Mouse (Mus musculus) activated CD4-positive, CD25-positive, alpha-beta regulatory T cell, adult 4 months (primary cell): ENCODE results near the gene Gpt2. TPM values are rescaled to one million over a fixed set of nuclear protein-coding genes. Genes with fewer than 3 reads are reported as not detected.
A peak's percentile ranks its signal among the peaks of the same experiment; 100 is the strongest.

Source experiments
- ATAC-seq: one replicate; pipeline ENCODE4 v1.8.0; 2017
- polyA plus RNA-seq, 2 experiments: library from polyadenylated mRNA; unstranded; fragments of 100-300 nt; shearing (Covaris generic); gene quantifications; one replicate each; pipeline ENCODE4 v1.2.1; 2017

The Gpt2 gene
- polyA plus RNA-seq, 2 experiments from 2014 or later = 0.24 to 0.65 TPM

DNA sequence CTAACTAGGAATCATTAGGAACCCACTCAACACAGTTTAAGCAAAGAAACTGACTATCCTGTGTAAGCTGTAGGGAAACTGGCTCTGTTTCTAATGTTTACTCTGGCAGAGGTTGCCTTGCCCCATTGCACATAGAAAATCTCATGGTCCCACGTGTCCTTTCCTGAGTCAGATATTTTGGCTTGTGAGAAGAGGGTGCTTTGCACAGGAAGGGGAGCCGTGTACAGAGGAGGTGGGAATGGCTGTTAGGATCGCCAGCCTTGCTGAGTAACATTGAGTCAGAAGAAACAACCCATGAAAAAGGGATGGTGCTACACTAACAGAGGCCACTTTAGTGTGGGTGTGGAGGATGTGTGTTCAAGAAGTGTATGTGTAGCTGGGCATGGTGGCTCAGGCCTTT lies 36.6 kb downstream of the Gpt2 start:
- ATAC-seq = no peak

DNA sequence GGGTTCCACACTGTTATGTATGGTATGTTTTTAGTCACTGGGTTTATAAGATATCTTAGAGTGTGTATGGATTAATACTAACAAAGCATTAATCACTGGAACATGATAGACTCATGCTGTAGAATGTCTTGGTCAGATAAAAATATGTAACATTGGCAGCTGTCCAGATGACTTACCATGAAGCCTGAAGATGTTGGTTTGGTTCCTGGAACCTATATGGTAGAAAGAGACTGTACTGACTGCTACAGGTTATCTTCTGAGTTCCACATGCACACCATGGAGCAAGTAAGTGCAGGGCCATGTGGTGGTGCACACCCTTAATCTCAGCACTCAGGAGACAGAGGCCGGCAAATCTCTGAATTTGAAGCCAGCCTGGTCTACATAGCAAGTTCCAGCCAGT lies 38.3 kb downstream of the Gpt2 start:
- ATAC-seq = no peak

DNA sequence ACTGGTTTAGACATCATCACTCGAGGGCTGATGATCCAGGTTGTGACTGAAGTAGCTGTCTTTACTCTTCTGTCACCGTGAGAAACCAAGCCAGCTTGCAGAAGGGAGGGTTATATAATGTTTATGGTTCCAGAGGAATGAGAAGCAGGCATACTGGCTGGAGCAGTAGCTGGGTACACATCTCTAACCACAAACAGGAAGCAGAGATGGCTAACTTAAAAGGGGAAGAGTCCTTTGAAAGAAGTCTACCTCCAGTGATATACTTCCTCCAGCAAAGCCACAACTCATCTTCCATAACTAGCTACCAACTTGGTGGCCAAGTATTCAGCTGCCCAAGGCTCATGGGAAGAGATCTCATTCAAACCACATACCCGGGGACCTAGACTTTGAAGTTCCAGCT lies 39.1 kb downstream of the Gpt2 start:
- ATAC-seq = no peak

DNA sequence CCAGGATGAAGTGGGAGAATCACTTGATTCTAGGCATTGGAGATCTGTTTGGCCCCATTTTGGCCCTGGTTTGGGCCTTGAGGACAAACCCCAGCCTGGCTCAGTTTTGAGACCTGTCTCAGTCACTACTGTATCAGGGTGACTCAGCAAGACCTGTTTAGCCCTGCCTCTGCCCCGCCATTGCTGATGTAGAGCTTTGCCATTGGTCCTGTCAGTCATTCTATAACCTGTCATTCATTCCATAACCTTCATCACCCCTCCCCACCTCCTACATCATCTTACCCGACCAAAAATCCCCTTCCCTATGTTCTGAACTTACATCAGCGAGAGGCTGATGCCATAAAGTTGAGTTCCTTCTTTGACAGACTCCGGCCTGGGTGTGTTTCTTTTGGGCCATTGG lies 40.5 kb downstream of the Gpt2 start:
- ATAC-seq = no peak

DNA sequence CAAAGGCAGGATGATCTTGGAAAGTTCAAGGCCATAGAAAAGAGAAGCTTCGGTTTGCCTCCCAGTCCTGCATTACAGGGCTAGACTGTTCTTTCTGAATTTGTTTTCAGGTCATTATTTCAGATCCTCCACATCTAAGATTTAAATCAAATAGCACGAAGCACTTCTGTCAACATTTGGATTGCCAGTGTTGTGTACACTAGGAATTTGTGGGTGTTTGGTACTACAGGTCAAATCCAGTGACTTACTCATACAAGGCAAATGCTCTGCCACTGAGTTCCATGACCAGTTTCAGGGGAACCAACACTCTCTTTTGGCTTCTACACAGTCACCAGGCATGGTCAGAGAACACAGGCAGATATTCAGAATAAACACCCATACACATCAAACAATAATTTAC lies 41.1 kb downstream of the Gpt2 start:
- no peak for ATAC-seq

DNA sequence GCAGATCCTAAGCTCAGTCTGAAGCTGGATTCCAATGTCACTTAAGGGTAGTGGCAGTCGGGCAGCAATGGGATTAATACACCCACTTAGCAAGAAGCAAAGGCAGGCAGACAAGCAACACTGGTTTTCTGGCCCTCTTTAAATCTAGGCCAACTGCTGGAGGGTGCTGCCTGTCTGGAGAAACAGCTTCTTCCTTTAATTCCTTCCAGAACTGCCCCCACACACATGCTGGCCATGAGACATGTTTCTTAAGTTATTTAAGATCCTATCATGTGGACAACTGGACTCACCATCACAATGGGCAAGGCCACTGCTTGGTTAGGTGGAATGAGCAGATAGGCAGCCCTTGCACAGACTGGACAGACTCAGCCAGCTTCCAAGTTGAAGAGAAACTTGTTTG lies 41.8 kb downstream of the Gpt2 start:
- no peak for ATAC-seq

DNA sequence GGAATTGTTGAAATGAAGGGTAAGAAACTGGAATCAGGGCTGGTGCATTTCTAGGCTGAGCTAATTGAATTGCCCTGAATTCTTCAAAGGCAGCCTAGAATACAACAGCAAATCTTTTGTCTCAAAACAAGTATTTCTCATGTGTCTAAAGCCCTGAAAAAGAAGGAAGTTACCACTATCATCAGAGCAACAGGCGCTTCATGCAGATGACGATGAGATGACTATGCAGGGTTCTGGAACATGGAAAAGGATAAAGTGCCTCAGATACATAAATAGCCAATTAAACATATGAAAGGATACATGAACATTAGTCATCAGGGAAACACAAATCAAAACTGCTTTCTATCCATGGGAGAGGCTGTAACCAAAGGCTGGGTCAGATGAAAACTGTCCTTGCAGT lies 44.0 kb downstream of the Gpt2 start:
- ATAC-seq = no peak

DNA sequence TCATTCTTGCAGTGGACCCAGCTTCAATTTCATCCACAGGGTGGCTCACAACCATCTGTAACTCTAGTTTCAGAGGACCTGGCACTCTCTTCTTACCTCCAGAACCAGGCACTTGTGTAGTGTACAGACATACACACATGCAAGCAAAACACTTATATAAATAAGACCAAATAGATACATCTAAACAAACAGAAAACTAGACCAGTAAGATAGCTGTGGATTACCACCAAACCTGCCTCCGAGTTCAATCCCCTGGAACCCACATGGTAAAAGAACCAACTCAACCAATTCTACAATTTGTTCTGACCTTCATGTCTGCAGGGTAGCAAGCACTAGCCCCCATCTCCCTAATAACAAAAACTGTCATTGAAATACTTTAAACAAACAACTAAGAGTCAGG lies 59.6 kb downstream of the Gpt2 start:
- no peak for ATAC-seq

DNA sequence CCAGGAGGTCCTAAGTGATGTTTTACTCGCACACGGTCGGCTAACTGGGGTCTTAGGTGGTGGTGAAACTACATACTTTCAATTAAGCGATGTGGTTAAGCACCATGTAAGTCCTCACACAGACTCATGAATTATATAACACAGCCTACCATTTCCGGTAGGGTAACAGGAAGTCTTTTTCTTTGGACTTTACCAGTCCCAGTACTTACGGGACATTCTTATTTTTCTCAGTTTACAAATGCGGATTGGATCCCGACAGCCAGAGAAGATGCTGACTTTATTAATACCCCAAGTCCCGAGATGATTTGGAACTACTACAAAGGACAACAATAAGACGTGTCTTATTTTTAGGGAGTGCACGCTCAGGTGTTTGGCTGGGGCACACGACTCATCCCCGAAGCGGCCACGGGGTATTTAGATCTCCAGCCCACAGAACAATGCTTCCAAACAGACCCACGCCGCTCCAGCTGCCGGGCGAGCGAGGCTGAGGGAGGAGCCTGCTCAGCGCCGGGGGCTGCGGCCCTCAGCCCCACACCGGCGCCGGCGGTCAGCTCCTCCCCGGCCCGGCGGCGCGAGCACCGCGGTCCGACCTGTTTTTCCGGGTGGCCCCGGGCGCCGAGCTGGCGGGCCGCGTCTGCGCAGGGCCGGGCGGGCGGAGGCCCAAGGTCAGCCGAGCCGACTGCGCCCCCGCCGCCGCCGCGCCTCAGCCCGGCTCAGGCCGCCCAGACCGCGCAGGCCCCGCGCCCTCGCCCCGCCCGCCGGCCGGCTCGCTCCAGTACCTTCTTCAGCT lies 62.2 kb downstream of the Gpt2 start:
- peak; percentile 73 for ATAC-seq

DNA sequence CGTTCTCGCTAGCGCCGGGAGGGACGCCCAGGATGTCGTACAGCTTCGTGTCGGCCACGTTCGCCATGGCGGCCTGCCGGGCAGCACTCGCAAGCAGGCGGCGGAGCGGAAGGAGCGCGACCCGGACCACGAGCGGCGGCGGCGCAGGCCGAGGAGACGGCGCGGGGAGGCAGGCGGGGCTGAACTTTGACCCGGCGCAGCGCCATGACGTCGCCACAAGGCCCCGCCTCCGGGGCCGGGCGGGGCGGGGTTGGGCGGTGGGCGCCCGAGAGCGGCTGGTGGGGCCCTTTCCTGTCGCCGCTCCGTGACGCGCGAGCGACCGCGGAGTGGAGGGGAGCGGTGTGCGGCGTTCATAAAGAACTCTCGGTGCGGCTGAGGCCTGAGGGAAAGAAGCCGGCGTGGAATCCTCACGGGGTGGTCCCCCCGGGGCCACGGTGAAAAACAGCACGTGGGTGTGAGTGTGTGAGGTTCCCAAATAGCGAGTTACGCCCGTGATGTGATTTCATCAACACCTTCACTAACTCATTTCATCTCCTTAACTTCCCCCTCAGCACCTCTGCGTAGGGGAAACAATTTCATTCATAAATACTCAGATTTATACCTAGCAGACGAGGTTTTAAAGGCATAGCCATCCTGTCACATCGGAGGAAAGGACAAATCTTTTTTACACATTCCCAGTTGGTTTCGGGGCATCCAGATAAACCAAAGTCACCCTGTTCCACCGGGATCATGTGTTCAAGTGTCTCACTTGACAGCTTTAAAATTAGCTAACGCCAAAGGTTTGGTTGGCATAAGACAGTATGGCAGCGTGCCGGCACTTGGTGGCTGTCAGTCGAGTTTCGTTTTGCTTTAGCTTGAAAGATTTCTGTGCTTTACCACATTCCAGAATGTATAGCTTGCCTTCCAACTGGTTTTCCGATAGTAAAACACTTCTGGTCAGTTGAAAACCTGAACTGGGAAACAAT lies 63.1 kb downstream of the Gpt2 start, which contains the start of gene Dnaja2:
Dnaja2 (minus strand) TSS at position 164 of the 965 bp plus-strand sequence.
- peak; percentile 74 for ATAC-seq

DNA sequence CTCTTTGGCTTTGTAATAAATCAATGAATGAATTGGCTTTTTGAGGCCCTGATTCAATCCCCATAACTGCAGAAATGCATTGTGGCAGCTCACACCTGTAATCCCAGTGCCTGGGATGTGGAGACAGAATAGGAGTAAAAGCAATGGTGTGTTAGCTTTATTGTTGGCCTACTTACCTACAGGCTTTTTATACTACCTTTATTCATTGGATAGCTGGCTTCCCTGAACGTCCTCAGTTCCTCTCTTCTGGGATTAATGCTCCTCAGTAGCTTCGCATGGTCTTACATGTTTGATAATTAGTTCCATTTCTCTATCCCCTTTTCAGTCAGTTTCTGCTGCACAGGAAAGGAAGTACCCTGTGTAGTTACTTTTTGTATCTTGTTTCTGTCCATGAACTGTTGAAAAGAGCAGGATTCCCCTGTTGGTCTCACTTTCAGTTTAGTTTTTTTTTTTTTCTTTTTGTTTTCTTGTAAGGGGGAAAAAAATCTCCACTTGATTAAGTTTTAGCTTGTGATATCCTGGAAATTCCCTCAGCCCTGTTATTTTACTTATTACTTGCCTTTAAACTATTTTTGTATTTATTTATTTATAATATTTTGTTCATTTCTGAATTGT lies 64.7 kb downstream of the Gpt2 start:
- ATAC-seq = no peak

DNA sequence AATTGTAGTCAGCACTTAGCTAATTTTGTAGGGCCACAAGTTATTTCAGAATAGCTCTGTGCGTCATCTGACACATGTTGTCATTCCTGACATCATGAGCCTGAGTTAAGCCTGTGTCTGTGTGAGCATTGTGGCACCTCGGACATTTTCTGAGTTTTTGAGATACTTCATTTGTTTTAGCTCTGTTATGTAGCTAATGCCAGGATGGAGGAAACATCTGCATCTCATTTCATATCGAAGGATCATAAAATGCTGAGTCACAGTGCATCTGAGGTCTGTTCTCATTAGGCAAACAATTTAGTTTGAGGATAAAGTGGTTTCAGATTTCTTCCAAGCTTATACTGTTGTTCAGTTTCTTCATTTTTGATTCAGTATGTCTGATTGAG lies 65.2 kb downstream of the Gpt2 start:
- no peak for ATAC-seq

DNA sequence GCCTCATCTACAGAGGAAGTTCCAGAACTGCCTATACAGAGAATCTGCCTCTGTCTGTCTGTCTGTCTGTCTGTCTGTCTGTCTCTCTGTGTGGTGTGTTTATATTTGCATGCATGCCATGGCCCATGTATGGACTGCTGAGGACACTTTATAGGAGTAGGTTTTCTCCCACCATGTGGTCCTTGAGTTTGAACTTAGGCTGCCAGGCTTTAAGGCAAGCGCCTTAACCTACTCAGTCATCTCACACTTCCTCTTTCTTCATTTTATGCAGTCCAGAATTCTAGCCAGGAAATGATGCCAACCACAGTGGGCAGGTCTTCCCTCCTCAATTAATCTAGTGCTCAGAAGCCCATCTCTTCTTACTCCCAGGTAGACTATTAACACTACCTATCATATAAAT lies 66.8 kb downstream of the Gpt2 start:
- no peak for ATAC-seq

DNA sequence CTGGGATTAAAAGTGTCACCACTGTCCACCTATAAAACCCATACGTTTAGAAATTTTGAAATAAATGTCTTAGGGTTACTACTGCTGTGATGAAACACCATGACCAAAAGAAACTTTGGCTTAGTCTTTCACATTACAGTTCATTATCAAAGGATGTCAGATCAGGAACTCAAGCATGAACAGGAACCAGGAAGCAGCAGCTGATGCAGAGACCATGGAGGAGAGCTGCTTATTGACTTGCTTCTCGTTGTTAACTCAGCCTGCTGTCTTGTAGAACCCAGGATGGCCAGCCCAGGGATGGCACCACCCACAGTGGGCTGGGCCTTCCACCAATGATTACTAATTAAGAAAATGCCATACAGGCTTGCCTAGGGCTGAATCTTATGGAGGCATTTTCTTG lies 67.6 kb downstream of the Gpt2 start:
- no peak for ATAC-seq

DNA sequence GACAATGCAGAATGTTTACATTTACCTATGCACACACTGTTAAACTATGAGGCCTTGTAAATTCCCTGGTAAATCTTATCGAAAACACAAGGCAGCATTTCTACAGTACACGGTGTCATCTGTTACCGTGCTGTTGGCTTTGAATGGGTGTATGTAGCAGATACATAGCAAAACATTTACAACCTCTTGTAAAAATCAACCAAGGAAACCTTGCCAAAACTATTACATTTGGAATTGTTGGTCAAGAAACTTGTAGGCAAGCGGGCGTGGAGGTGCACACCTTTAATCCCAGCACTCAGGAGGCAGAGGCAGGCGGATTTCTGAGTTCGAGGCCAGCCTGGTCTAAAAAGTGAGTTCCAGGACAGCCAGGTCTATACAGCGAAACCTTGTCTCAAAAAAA lies 71.0 kb downstream of the Gpt2 start:
- ATAC-seq = no peak

DNA sequence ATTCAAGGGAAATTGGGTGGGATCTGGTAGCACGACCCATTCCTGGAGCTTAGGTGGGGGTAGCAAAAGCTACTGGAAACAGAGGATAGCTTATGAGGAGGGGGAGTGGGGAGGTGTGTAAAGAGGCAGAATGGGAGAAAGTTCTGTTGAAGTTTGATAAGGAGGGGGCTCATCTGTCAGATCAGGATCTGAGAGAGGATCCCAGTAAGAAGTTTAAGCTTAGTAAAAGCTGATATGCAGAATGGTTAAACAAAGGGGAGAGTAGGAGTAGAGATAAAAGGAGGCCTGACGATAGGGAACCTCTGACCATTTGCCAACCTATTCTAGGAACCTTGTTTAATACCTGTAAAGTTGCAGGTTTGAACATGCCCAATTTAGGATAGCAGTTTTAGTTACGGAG lies 72.8 kb downstream of the Gpt2 start:
- ATAC-seq = no peak

DNA sequence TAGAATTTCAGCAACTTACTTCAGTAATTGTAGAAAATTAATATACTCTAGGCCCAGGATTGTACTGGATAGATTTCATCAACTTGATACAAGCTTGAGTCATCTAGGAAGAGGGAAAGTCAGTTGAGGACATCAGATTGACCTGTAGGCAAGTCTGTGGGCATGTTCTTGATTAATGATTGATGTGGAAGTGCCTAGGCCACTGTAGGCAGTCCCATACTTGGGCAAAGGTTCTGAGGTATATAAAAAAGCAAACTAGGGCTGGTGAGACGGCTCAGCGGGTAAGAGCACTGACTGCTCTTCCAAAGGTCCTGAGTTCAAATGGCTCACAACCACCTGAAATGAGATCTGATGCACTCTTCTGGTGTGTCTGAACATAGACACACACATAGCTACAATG lies 75.4 kb downstream of the Gpt2 start:
- ATAC-seq = no peak

DNA sequence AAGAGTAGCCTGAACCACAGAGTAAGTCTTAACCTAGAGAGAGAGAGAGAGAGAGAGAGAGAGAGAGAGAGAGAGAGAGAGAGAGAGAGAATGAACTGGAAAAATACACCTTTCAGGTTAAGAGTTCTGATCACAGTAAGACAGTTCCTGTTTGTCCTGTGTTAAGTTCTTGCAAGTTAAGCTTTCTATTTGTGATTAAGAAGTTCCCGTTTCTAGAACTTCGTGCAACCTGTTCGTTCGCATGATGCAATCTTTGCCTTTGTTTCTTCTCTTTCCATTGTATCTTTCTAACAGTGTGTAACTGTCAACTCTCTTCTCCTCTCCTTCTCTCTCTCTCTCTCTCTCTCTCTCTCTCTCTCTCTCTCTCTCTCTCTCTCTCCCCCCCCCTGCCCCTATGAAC lies 78.1 kb downstream of the Gpt2 start:
- ATAC-seq = no peak

DNA sequence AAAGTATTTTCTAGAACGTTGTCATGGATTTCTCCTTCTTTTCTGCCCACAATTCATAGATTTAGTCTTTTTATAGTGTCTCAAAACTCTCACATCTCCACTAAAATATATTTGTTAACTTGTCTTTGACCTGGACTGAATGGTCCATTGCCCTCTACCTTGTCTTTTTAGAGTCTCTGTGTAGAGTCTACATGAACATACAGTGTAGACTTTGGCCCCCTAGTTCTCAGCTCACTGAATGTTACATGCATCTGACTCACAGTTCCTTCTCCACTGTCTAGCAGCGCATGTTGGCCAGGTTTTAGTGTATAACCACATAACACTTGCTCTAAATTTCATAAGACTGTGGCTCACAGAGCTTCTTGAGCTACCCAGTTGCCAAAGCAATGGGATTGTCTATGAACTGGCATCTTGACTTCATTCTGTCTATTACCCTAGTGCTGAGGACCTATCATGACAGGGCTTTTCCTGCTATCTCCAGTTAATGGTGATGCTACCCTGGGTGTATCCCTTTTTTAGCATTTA lies 81.7 kb downstream of the Gpt2 start:
- ATAC-seq = no peak
